Mouse (Mus musculus) MEL-GATA-1-ER (cell line): ENCODE results near the gene Dusp13.

Source experiments
- DNase-seq: peaks from one replicate; pipeline ENCODE4 v3.0.0-alpha.2; 2012; ENCODE audit warnings: low read depth; ENCODE audit errors: extremely low read depth

Dusp13 gene

GRCm38 (mm10) chr14:21750881-21751542 lies at the start of gene Dusp13:
Gene Dusp13 (minus strand): TSS chr14:21751181.
- DNase-seq: peak; percentile 34

- DNase-seq: no peak
Observed at GRCm38 (mm10) chr14:21800641-21801040, 49.7 kb upstream of the Dusp13 start.

- no peak for DNase-seq
Observed at GRCm38 (mm10) chr14:21792250-21792649, 41.3 kb upstream of the Dusp13 start.

GRCm38 (mm10) chr14:21791722-21792121 lies 40.7 kb upstream of the Dusp13 start:
- no peak for DNase-seq

GRCm38 (mm10) chr14:21790585-21791251 lies 39.7 kb upstream of the Dusp13 start:
- no peak for DNase-seq

- DNase-seq: no peak
Observed at GRCm38 (mm10) chr14:21788121-21788520, 37.1 kb upstream of the Dusp13 start.

GRCm38 (mm10) chr14:21787374-21787773 lies 36.4 kb upstream of the Dusp13 start:
- no peak for DNase-seq

- DNase-seq: no peak
Observed at GRCm38 (mm10) chr14:21786500-21786899, 35.5 kb upstream of the Dusp13 start.

- DNase-seq: no peak
Observed at GRCm38 (mm10) chr14:21776201-21776600, 25.2 kb upstream of the Dusp13 start.

GRCm38 (mm10) chr14:21773946-21774345 lies 23.0 kb upstream of the Dusp13 start:
- DNase-seq: no peak

- DNase-seq: no peak
Observed at GRCm38 (mm10) chr14:21772506-21773281, 21.7 kb upstream of the Dusp13 start.

- no peak for DNase-seq
Observed at GRCm38 (mm10) chr14:21766398-21766958, 15.5 kb upstream of the Dusp13 start.

GRCm38 (mm10) chr14:21765754-21766397 lies 14.9 kb upstream of the Dusp13 start:
- no peak for DNase-seq

- no peak for DNase-seq
Observed at GRCm38 (mm10) chr14:21764646-21765045, 13.7 kb upstream of the Dusp13 start.

- DNase-seq: no peak
Observed at GRCm38 (mm10) chr14:21763736-21764135, 12.8 kb upstream of the Dusp13 start.

- no peak for DNase-seq
Observed at GRCm38 (mm10) chr14:21761560-21761959, 10.6 kb upstream of the Dusp13 start.

GRCm38 (mm10) chr14:21753367-21753766 lies 2.4 kb upstream of the Dusp13 start:
- no peak for DNase-seq

- no peak for DNase-seq
Observed at GRCm38 (mm10) chr14:21752411-21752810, 1.4 kb upstream of the Dusp13 start.

- peak; percentile 36 for DNase-seq
Observed at GRCm38 (mm10) chr14:21750008-21750880, 737 bp downstream of the Dusp13 start, which contains the start of gene Samd8. Gene Samd8 (plus strand): TSS chr14:21750531.

GRCm38 (mm10) chr14:21748142-21748870 lies 2.7 kb downstream of the Dusp13 start:
- DNase-seq: no peak
